Mouse (Mus musculus): ENCODE measurements around the gene Spock1. TPM values are rescaled to one million over a fixed set of nuclear protein-coding genes. Genes with fewer than 3 reads are reported as not detected.
"Not testable (repeated sequence)": the region's sequence is repeated elsewhere in the genome, so short reads cannot be mapped to it uniquely, and the experiment has no call there.

Spock1 gene
- polyA plus RNA-seq, 1 experiment from 2014 or later, result 12.0 TPM

DNA sequence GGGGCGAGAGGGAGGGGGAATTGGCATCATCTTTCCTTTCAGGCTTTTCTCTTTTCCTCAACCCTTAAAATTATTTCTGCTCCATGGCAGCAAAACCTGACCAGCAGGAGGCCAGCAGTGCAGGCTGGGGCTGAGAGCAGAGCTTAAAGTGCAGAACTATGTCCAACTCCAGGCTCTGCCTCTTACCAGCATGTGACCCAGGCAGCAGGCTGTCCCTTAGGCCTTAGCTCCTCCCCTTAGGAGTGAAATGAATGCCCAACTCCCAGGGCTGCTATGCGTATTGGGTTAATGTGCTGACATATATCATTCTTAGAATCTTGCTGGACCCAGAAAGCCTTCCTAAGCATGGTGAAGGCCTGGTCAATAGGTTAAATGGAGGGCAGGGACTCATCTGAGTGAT is 434.1 kb downstream of the Spock1 start:
- no peak overlapping the region for H3K27ac ChIP-seq
- 0 out of 2 replicates have a peak, but pooled peaks cover 8% of the 10 kb centered on the region for H3K4me1 ChIP-seq
- H3K4me2 ChIP-seq, result no peak overlapping the region
- no peak overlapping the region for H3K4me3 ChIP-seq
- H3K27me3 ChIP-seq, result no peaks in the 10 kb centered on the region
- no peak overlapping the region for H3K9ac ChIP-seq
- no peak for ATAC-seq (ENCODE audit: insufficient number of reproducible peaks, insufficient read depth, low FRiP score, low TSS enrichment, low read depth)
- 65% methylated on average over 2 of the region's 2 CpGs for WGBS
- no peaks in the 10 kb centered on the region for H3K9me3 ChIP-seq
- H3K36me3 ChIP-seq, result no peaks in the 10 kb centered on the region

DNA sequence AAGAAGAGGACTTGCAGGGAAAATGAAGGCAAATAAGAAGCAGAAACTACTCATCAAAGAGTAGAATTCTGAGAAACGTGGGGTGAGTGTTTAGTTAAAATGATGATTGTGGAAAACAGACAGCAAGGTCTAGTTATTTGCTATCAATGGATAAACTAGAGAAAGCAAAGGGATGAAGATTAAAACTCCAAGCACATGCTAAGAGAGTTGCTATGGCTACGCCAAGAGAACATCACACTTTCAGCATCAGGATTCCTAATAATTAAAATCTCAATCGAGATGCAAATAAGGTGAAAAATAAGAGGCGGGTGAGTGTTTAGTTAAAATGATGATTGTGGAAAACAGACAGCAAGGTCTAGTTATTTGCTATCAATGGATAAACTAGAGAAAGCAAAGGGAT is 437.2 kb downstream of the Spock1 start:
- 76% methylated on average over 4 of the region's 4 CpGs for WGBS

GRCm38 (mm10) chr13:57459978-57460377 is 448.2 kb downstream of the Spock1 start:
- Histone ChIP-seq H3K4me2 (no peak overlapping the region), H3K9me3 (peaks cover 5% of the 10 kb centered on the region; the same call in 1 of the 2 replicates), H3K27me3 (no peaks in the 10 kb centered on the region), H3K4me1 (peaks cover 18% of the 10 kb centered on the region), H3K4me3 (no peak overlapping the region), H3K27ac (no peak overlapping the region), H3K9ac (no peak overlapping the region), H3K36me3 (no peaks in the 10 kb centered on the region)
- no peak for ATAC-seq (ENCODE audit: insufficient number of reproducible peaks, insufficient read depth, low FRiP score, low TSS enrichment, low read depth)
- WGBS, result 67% methylated on average over 8 of the region's 8 CpGs

More for the DNA sequence above, 437.2 kb downstream of the Spock1 start:
- H3K36me3 ChIP-seq; H3K9me3 ChIP-seq; ATAC-seq (ENCODE audit: insufficient number of reproducible peaks, insufficient read depth, low FRiP score, low TSS enrichment, low read depth); H3K27me3 ChIP-seq; H3K4me3 ChIP-seq; H3K9ac ChIP-seq; H3K4me1 ChIP-seq; H3K27ac ChIP-seq; H3K4me2 ChIP-seq: not testable (repeated sequence)

DNA sequence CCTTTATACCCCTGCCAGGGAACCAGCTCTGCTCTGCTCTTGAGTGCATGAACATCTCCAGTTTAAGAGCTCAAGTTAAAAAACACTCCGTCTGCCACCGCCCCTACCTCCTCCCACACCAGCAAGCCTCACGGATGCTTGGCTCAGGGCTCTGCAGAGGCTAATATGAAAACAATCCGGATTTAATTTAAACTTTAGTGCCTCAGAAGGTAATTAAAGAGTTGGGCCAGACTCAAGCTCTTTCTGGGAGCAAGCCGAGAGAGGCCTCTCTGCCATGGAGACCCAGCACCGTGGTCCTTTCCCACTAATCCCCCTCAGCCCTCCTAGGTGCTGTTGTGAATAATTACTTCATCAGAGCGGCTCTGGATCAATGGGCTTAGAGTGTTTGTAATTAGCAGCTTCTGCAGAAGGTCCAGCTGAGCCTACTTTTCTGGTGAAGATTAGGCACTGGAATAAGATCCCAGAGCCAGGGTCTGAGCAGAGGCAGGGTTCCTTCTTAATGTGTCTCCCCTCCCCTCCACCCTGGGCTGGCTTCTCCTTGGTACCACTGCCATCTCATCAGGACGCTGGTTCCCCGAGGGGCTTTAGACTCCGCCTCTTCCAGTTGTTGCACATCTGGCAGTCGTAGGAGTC is 457.8 kb downstream of the Spock1 start:
- Histone ChIP-seq H3K27me3 (no peaks in the 10 kb centered on the region), H3K4me1 (peaks cover 28% of the 10 kb centered on the region), H3K36me3 (no peaks in the 10 kb centered on the region), H3K9ac (0 out of 2 replicates have a peak overlapping the region, but pooled peaks have one; percentile 21), H3K9me3 (no peaks in the 10 kb centered on the region), H3K27ac (peak overlapping the region; percentile 44; the same call in 1 of the 2 replicates), H3K4me2 (peak overlapping the region; percentile 14; the same call in 1 of the 2 replicates), H3K4me3 (no peak overlapping the region)
- ATAC-seq (ENCODE audit: insufficient number of reproducible peaks, insufficient read depth, low FRiP score, low TSS enrichment, low read depth), result no peak
- WGBS, result 11% methylated on average over 11 of the region's 11 CpGs

- H3K4me2 ChIP-seq, result no peak overlapping the region
- H3K4me3 ChIP-seq, result no peak overlapping the region
- no peak overlapping the region for H3K27ac ChIP-seq
- H3K9me3 ChIP-seq, result no peaks in the 10 kb centered on the region
- peaks cover 28% of the 10 kb centered on the region for H3K4me1 ChIP-seq
- no peaks in the 10 kb centered on the region for H3K27me3 ChIP-seq
- H3K36me3 ChIP-seq, result no peaks in the 10 kb centered on the region
- WGBS, result 82% methylated on average over 7 of the region's 7 CpGs
- no peak overlapping the region for H3K9ac ChIP-seq
- ATAC-seq (ENCODE audit: insufficient number of reproducible peaks, insufficient read depth, low FRiP score, low TSS enrichment, low read depth), result no peak
Measured at GRCm38 (mm10) chr13:57448906-57449305, 459.2 kb downstream of the Spock1 start.

GRCm38 (mm10) chr13:57444977-57445376 is 463.2 kb downstream of the Spock1 start:
- Histone ChIP-seq H3K27me3 (no peaks in the 10 kb centered on the region), H3K4me1 (peaks cover 10% of the 10 kb centered on the region), H3K9ac (no peak overlapping the region), H3K9me3 (no peaks in the 10 kb centered on the region), H3K4me3 (no peak overlapping the region), H3K4me2 (no peak overlapping the region), H3K36me3 (no peaks in the 10 kb centered on the region), H3K27ac (no peak overlapping the region)
- WGBS, result 76% methylated on average over 3 of the region's 3 CpGs
- no peak for ATAC-seq (ENCODE audit: insufficient number of reproducible peaks, insufficient read depth, low FRiP score, low TSS enrichment, low read depth)

GRCm38 (mm10) chr13:57440111-57440510 is 468.0 kb downstream of the Spock1 start:
- Histone ChIP-seq H3K4me2 (no peak overlapping the region), H3K9ac (no peak overlapping the region), H3K9me3 (no peaks in the 10 kb centered on the region), H3K36me3 (no peaks in the 10 kb centered on the region), H3K4me1 (no peaks in the 10 kb centered on the region), H3K4me3 (no peak overlapping the region), H3K27me3 (no peaks in the 10 kb centered on the region), H3K27ac (no peak overlapping the region)
- ATAC-seq (ENCODE audit: insufficient number of reproducible peaks, insufficient read depth, low FRiP score, low TSS enrichment, low read depth), result no peak
- WGBS, result 87% methylated on average over 7 of the region's 7 CpGs

GRCm38 (mm10) chr13:57435726-57436220 is 472.4 kb downstream of the Spock1 start:
- H3K9ac ChIP-seq, result no peak overlapping the region
- H3K27ac ChIP-seq, result no peak overlapping the region
- WGBS, result 63% methylated on average over 10 of the region's 10 CpGs

GRCm38 (mm10) chr13:57433848-57434247 is 474.3 kb downstream of the Spock1 start:
- no peak overlapping the region for H3K4me3 ChIP-seq
- WGBS, result 92% methylated on average over 4 of the region's 4 CpGs

More at GRCm38 (mm10) chr13:57435726-57436220, 472.4 kb downstream of the Spock1 start:
- no peak for ATAC-seq (ENCODE audit: insufficient number of reproducible peaks, insufficient read depth, low FRiP score, low TSS enrichment, low read depth)
- Histone ChIP-seq H3K4me2 (no peak overlapping the region), H3K4me1 (no peaks in the 10 kb centered on the region), H3K4me3 (no peak overlapping the region), H3K9me3 (0 out of 2 replicates have a peak, but pooled peaks cover 5% of the 10 kb centered on the region), H3K36me3 (no peaks in the 10 kb centered on the region), H3K27me3 (no peaks in the 10 kb centered on the region)

DNA sequence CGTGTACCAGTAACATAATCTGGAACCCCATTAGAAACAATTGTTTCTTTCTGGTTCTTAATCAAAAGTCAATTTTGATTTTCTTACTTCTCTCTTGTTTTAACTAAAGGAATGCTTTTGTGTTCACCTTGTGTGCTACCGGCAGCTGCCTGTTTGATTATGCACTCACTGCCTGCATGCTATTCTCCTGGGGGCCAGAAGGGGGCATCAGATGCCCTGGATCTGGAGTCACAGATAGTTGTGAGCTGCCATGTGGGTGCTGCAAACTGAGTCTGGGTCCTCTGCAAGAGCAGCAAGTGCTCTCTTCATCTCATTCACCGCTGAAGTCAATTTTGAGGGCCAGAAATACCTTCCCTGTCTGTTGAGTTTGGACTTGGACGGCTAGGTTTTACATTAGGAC is 476.3 kb downstream of the Spock1 start:
- H3K4me1 ChIP-seq, result no peaks in the 10 kb centered on the region
- H3K27ac ChIP-seq, result no peak overlapping the region
- no peak overlapping the region for H3K4me3 ChIP-seq
- no peaks in the 10 kb centered on the region for H3K27me3 ChIP-seq
- no peak overlapping the region for H3K9ac ChIP-seq
- 92% methylated on average over 4 of the region's 4 CpGs for WGBS
- ATAC-seq (ENCODE audit: insufficient number of reproducible peaks, insufficient read depth, low FRiP score, low TSS enrichment, low read depth), result no peak
- H3K36me3 ChIP-seq, result no peaks in the 10 kb centered on the region
- 0 out of 2 replicates have a peak, but pooled peaks cover 5% of the 10 kb centered on the region for H3K9me3 ChIP-seq
- H3K4me2 ChIP-seq, result no peak overlapping the region

More at GRCm38 (mm10) chr13:57433848-57434247, 474.3 kb downstream of the Spock1 start:
- ATAC-seq (ENCODE audit: insufficient number of reproducible peaks, insufficient read depth, low FRiP score, low TSS enrichment, low read depth), result no peak
- Histone ChIP-seq H3K9ac (no peak overlapping the region), H3K27ac (no peak overlapping the region), H3K36me3 (no peaks in the 10 kb centered on the region), H3K27me3 (no peaks in the 10 kb centered on the region), H3K4me2 (no peak overlapping the region), H3K9me3 (0 out of 2 replicates have a peak, but pooled peaks cover 5% of the 10 kb centered on the region), H3K4me1 (no peaks in the 10 kb centered on the region)

DNA sequence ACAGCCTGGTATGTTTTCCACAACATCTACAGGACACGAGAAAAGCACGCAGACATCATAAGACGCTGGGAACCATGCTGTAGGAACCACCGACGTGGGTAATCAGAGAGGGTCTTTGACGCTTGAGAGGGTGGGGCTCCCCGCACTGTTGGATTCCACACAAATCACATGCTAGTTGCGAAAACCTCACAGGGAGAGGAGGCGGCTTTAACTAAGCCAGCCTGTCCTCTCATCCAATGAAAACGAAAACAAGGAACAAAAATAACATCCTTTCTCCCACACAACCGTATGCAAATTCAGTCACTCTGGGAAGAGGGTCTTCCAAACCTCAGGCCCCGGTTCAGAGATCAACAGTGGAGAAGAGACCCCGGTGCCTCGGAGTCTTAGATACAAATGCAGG is 479.3 kb downstream of the Spock1 start:
- no peak for ATAC-seq (ENCODE audit: insufficient number of reproducible peaks, insufficient read depth, low FRiP score, low TSS enrichment, low read depth)
- Histone ChIP-seq H3K36me3 (no peaks in the 10 kb centered on the region), H3K27me3 (no peaks in the 10 kb centered on the region), H3K27ac (no peak overlapping the region), H3K4me1 (no peaks in the 10 kb centered on the region), H3K9me3 (0 out of 2 replicates have a peak, but pooled peaks cover 5% of the 10 kb centered on the region), H3K9ac (no peak overlapping the region), H3K4me3 (no peak overlapping the region), H3K4me2 (no peak overlapping the region)
- WGBS, result 70% methylated on average over 14 of the region's 14 CpGs

DNA sequence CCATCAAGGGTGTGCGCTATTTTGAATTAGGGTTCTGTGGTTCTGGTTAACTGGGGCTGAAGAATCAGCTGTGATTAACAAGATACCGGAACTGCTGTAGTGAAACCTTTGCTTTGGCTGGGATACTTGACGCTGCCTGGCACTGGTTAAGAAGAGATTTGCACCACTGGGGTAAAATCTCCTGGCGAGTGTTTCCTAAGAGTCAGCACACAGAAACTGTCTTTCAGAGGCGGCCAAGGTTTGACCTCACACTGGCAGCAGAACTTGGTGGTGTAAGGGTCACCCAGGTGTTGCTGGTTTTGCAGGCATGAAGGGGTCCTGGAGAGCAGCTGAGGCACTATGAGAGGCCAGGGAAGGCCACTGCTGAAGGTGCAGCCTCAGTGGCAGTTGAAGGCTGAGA is 489.4 kb downstream of the Spock1 start:
- Histone ChIP-seq H3K27ac (no peak overlapping the region), H3K9me3 (0 out of 2 replicates have a peak, but pooled peaks cover 3% of the 10 kb centered on the region), H3K4me2 (no peak overlapping the region), H3K4me3 (no peak overlapping the region), H3K27me3 (no peaks in the 10 kb centered on the region), H3K9ac (no peak overlapping the region), H3K4me1 (no peaks in the 10 kb centered on the region), H3K36me3 (no peaks in the 10 kb centered on the region)
- WGBS, result 92% methylated on average over 5 of the region's 5 CpGs
- ATAC-seq (ENCODE audit: insufficient number of reproducible peaks, insufficient read depth, low FRiP score, low TSS enrichment, low read depth), result no peak

Measured in embryonic facial prominence, embryonic 13.5 days (tissue).